Mouse (Mus musculus): ENCODE results near the gene Svip. TPM values are rescaled to one million over a fixed set of nuclear protein-coding genes. Genes with fewer than 3 reads are reported as not detected.

Gene Svip
- 1 to 10 TPM in 1 of 2 experiments, under 1 TPM in 1; 0.70 to 1.1 TPM for total RNA-seq (2023)

GRCm38 (mm10) chr7:52005511-52006295 is at the start of gene Svip:
Svip (minus strand) TSS chr7:52006018.

DNA sequence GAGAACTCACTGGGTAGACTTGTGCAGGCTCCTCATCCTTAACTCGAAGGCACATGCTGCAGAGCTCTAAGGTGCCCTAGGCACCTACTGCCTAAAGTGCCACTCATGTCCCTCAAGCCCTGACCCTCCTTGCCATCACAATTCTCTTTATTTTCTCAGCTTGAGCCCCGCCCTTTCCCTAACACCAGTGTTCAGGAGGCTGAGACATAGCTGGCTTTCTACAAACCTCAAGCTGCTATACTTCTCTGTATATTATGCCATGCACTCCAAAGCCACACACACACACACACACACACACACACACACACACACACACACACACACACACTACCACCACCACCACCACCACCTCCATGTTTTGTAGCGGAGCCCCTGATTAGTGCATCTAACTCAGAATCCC is 9.8 kb upstream of the Svip start, which contains the start of gene 1700015G11Rik:
Gene 1700015G11Rik, minus strand, starts transcription at position 101 of the 400 bp plus-strand sequence.

Other genes starting within 250 kb of the Svip start
- gene Gas2, start 144.0 kb downstream of the Svip start, total RNA-seq (2023) = 10 to 100 TPM in 1 of 2 experiments, 1 to 10 TPM in 1; 7.2 to 10.4 TPM
- gene Fancf, start 143.8 kb downstream of the Svip start, total RNA-seq (2023) = 1 to 10 TPM; 4.8 to 7.0 TPM
- not detected for gene 1700015G11Rik, start 9.7 kb upstream of the Svip start, total RNA-seq (2023)

All from B cell, adult 67 days (primary cell).